Mouse (Mus musculus) intestine, embryonic 15.5 days (tissue): ENCODE measurements around the gene Stat3. TPM values are rescaled to one million over a fixed set of nuclear protein-coding genes. Genes with fewer than 3 reads are reported as not detected.

ENCODE experiments used
- ATAC-seq: fragments of 200-750 bp; cut with Nextera tagmentation; 2 replicates; pipeline ENCODE4 v1.8.0; 2017; ENCODE audit warnings: moderate TSS enrichment, moderate library complexity
- H3K27ac ChIP-seq: fragments of 300-500 bp; sonication (generic); 2 replicates; pipeline ENCODE4 v1.5.1; 2015; ENCODE audit warnings: mild to moderate bottlenecking, inconsistent platforms
- H3K27me3 ChIP-seq: fragments of 300-500 bp; sonication (generic); replicated peaks from 2 replicates; pipeline ENCODE4 v1.6.1; 2015; ENCODE audit warnings: inconsistent platforms
- H3K36me3 ChIP-seq: fragments of 300-500 bp; sonication (generic); 2 replicates; pipeline ENCODE4 v1.6.1; 2015; ENCODE audit warnings: inconsistent platforms
- H3K4me1 ChIP-seq: fragments of 300-500 bp; sonication (generic); replicated peaks from 2 replicates; pipeline ENCODE4 v1.6.1; 2015; ENCODE audit warnings: inconsistent platforms
- H3K4me2 ChIP-seq: fragments of 300-500 bp; sonication (generic); replicated peaks from 2 replicates; pipeline ENCODE4 v1.6.1; 2015; ENCODE audit warnings: mild to moderate bottlenecking, inconsistent platforms
- H3K4me3 ChIP-seq: fragments of 300-500 bp; sonication (generic); replicated peaks from 2 replicates; pipeline ENCODE4 v1.5.1; 2015; ENCODE audit warnings: inconsistent platforms
- H3K9ac ChIP-seq: fragments of 300-500 bp; sonication (generic); 2 replicates; pipeline ENCODE4 v1.6.1; 2015; ENCODE audit warnings: inconsistent platforms
- H3K9me3 ChIP-seq: fragments of 300-500 bp; sonication (generic); 2 replicates; pipeline ENCODE4 v1.6.1; 2016; ENCODE audit warnings: inconsistent platforms
- WGBS: fragments of 180-500 bp; shearing (Covaris S2); methylation state at CpG from one replicate; pipeline ENCODE4 v1.1.7; 2015; 5-methylcytosine and 5-hydroxymethylcytosine counted together
- polyA plus RNA-seq: library from polyadenylated mRNA; unstranded; fragments of >200 nt; fragmentation: Nextera tagmentation; extraction: Ambion mirVana; gene quantifications from 2 replicates; pipeline ENCODE4 v1.2.1, GENCODE M21; 2015

Gene Stat3
- polyA plus RNA-seq, 1 experiment from 2014 or later, result 45.8 TPM

DNA sequence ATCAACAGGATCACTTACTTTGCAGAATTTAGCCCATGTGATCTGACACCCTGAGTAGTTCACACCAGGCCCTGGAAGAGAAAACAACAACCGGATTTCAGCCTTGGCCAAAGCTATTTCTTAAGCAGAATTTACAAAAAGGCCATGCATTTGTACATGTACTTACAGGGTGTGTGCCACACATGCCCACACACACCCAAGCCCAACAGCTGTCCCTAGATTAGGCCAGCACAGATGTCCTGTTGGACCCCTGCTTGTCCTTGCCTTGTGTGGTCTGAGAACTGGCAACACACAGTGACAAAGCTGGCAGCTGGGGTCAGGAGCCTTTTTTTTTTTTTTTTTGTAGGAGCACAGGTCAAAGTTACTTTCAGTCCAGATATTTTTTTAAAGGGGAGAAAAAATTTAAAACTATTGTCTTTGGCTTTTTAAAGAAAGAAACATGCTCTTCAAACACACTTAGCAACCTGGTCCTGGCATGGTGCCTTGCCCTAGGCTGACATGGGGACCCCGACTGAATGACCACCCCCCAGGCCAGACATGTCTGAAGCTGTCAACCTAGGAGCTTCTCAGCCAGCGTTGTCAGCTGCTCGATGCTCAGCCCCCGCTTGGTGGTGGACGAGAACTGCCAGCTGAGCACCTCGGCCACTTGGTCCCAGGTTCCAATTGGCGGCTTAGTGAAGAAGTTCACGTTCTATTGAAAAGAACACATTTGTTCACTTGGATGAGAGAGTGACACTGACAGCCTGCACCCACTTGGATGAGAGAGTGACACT is 45.0 kb downstream of the Stat3 start:
- H3K4me3 ChIP-seq, result no peak overlapping the region
- WGBS, result 74% methylated on average over 9 of the region's 9 CpGs
- H3K9ac ChIP-seq, result no peak overlapping the region
- no peak for ATAC-seq
- peaks cover 2% of the 10 kb centered on the region; the same call in 1 of the 2 replicates for H3K4me1 ChIP-seq
- H3K4me2 ChIP-seq, result no peak overlapping the region
- peaks cover 6% of the 10 kb centered on the region; the same call in 1 of the 2 replicates for H3K36me3 ChIP-seq
- no peaks in the 10 kb centered on the region for H3K27me3 ChIP-seq
- H3K27ac ChIP-seq, result no peak overlapping the region
- no peaks in the 10 kb centered on the region for H3K9me3 ChIP-seq

DNA sequence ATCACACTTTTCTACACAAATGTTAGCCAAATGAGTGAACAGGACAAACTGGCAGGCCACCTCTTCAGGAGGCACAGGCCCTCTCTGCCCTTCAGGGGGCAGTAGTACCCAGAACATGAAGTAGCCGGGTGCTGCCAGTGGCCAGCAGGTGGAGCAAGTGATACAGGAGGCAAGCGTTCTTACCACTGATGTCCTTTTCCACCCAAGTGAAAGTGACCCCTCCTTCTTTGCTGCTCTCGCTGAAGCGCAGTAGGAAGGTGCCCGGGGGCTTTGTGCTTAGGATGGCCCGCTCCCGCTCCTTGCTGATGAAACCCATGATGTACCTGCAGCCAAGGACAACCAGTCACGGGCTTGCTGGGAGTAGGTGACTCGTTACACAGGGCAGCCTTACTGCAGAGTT is 45.9 kb downstream of the Stat3 start:
- Histone ChIP-seq H3K4me1 (peaks cover 2% of the 10 kb centered on the region; the same call in 1 of the 2 replicates), H3K4me2 (0 out of 2 replicates have a peak overlapping the region, but pooled peaks have one; percentile 11)
- 19% methylated on average over 9 of the region's 9 CpGs for WGBS

DNA sequence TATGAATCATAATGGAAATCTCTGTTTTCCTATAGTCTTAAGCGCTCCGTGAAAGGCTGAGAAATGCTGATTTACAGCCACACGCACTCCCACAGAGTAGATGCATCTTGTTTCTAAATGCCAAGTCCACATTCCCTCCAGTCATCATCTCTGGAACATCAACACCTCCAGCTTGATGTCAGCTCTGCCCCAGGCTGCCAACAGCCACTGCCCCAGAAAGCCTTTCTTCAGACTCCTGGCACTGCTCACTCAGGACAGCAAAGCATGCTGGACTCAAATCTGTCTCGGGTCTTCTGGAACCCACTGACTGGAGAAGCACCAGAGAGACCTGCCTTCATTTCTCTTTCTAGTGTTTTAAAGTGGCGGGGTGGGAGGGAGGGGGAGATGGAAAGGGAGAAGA is 46.9 kb downstream of the Stat3 start:
- H3K27me3 ChIP-seq, result no peaks in the 10 kb centered on the region
- no peak overlapping the region for H3K4me2 ChIP-seq
- no peaks in the 10 kb centered on the region for H3K9me3 ChIP-seq
- H3K27ac ChIP-seq, result no peak overlapping the region
- no peak overlapping the region for H3K9ac ChIP-seq
- peaks cover 6% of the 10 kb centered on the region; the same call in 1 of the 2 replicates for H3K36me3 ChIP-seq
- peaks cover 2% of the 10 kb centered on the region; the same call in 1 of the 2 replicates for H3K4me1 ChIP-seq
- WGBS, result 85% methylated on average over 5 of the region's 5 CpGs
- no peak for ATAC-seq
- H3K4me3 ChIP-seq, result no peak overlapping the region

More for the DNA sequence above, 45.9 kb downstream of the Stat3 start:
- ATAC-seq, result peak; percentile 81
- Histone ChIP-seq H3K9me3 (no peaks in the 10 kb centered on the region), H3K36me3 (peaks cover 6% of the 10 kb centered on the region; the same call in 1 of the 2 replicates), H3K27me3 (no peaks in the 10 kb centered on the region), H3K27ac (no peak overlapping the region), H3K4me3 (no peak overlapping the region), H3K9ac (no peak overlapping the region)

DNA sequence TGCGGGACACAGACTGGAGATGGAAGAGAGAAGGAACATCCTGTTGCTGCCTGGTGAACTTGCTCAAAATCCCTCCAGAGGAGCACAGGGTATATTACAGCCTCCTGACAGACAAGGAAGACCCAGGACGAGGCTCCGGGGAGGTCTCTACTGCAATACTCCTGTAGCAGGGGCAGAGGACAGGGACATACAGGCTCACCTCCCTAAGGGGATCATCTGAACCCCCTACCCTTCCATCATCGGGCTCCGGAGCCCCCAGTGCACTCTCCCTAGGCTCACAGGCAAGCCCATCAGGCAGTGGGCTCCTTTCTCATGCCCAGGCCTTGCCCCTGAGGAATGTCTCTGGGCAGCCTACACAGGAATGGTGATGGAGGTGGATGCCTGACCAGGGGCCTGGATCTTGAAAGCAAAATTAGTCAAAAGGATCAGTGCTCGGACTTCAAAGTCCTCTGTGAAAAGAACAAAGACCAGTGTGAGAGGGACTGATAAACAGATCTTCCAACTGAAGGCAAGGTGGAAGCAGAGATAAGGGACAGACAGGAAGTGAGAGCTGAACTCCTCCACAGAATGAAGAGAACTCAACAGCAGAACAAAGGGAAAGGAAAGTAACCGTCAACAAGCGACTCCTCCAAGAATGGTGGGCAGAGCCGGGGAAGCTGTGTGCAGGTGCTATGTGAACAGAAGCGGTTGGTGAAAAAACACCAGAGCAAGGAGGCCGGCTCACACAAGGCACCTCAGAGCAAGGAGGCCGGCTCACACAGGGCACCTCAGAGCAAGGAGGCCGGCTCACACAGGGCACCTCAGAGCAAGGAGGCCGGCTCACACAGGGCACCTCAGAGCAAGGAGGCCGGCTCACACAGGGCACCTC is 47.9 kb downstream of the Stat3 start:
- no peak for ATAC-seq
- Histone ChIP-seq H3K4me2 (no peak overlapping the region), H3K9ac (no peak overlapping the region), H3K9me3 (no peaks in the 10 kb centered on the region), H3K4me1 (peaks cover 2% of the 10 kb centered on the region; the same call in 1 of the 2 replicates), H3K36me3 (peaks cover 6% of the 10 kb centered on the region; the same call in 1 of the 2 replicates), H3K27ac (no peak overlapping the region), H3K4me3 (no peak overlapping the region), H3K27me3 (no peaks in the 10 kb centered on the region)
- WGBS, result 59% methylated on average over 15 of the region's 15 CpGs

DNA sequence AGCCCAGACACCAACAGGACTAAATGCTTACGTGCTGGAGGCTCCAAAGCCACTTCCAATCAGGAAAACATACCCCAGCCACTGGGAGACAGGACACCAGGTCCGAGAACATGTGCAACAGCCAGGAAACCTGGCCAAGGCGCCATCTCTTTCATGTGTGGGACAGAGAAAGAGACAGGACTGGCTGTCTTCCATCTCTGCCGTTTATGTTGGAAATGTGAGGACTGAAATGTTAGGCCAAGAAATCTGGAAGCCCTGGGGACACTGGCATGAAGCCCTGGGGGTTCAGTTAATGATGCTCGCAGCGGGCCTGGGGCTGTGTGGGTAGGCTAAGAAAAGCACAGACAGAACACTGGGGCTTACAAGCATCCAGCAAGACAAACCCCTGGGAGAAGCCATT is 48.9 kb downstream of the Stat3 start:
- peaks cover 6% of the 10 kb centered on the region; the same call in 1 of the 2 replicates for H3K36me3 ChIP-seq
- H3K27me3 ChIP-seq, result no peaks in the 10 kb centered on the region
- no peak overlapping the region for H3K4me3 ChIP-seq
- H3K4me1 ChIP-seq, result peaks cover 2% of the 10 kb centered on the region
- no peaks in the 10 kb centered on the region for H3K9me3 ChIP-seq
- H3K9ac ChIP-seq, result no peak overlapping the region
- no peak overlapping the region for H3K27ac ChIP-seq
- ATAC-seq, result no peak
- 88% methylated on average over 6 of the region's 6 CpGs for WGBS
- H3K4me2 ChIP-seq, result no peak overlapping the region

DNA sequence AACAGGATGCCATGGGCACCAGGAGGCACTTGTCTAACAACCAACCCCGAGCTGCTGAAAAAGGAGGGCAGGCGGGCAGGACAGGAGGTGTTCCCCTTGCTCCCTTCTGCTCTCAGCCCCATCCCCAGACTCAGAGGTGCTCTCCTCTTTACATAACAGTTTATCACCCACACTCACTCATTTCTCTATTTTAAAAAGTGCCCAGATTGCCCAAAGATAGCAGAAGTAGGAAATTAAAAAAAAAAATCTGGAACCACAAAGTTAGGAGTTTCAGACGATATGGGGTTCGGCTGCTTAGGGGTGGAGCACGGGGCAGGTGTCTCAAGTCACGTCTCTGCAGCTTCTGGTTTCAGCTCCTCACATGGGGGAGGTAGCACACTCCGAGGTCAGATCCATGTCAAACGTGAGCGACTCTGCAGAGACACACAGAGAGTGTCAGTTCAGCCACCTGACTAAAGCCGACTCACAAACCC is 51.0 kb downstream of the Stat3 start:
- Histone ChIP-seq H3K4me1 (no peaks in the 10 kb centered on the region; the same call in 1 of the 2 replicates), H3K27ac (no peak overlapping the region), H3K36me3 (peaks cover 2% of the 10 kb centered on the region; the same call in 1 of the 2 replicates), H3K4me3 (no peak overlapping the region), H3K4me2 (no peak overlapping the region), H3K9me3 (no peaks in the 10 kb centered on the region), H3K27me3 (no peaks in the 10 kb centered on the region), H3K9ac (no peak overlapping the region)
- 56% methylated on average over 10 of the region's 10 CpGs for WGBS
- ATAC-seq, result no peak

DNA sequence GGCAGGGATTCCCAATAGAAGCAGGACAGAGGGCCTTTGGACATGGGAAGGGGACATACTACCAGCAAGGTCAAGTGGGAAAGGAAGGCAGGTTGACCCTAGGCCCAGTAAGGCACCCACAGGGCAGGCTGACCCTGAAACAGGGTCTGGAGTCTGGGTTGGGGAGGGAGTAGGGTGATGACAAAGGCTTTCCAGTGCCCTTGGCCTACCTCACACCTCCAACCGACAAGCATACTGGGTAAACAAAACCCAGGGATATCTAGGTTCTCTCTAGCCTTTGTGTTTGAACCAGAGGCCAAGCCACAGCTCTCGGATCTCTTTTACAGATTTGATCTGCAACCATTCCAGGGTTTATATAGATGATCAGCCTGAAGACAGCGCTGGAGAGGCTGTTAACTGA is 51.6 kb downstream of the Stat3 start:
- ATAC-seq, result no peak
- Histone ChIP-seq H3K4me3 (no peak overlapping the region), H3K4me1 (no peaks in the 10 kb centered on the region; the same call in 1 of the 2 replicates), H3K27me3 (no peaks in the 10 kb centered on the region), H3K9ac (no peak overlapping the region), H3K9me3 (no peaks in the 10 kb centered on the region), H3K36me3 (peaks cover 2% of the 10 kb centered on the region; the same call in 1 of the 2 replicates), H3K4me2 (no peak overlapping the region), H3K27ac (no peak overlapping the region)
- WGBS, result 73% methylated on average over 3 of the region's 3 CpGs

DNA sequence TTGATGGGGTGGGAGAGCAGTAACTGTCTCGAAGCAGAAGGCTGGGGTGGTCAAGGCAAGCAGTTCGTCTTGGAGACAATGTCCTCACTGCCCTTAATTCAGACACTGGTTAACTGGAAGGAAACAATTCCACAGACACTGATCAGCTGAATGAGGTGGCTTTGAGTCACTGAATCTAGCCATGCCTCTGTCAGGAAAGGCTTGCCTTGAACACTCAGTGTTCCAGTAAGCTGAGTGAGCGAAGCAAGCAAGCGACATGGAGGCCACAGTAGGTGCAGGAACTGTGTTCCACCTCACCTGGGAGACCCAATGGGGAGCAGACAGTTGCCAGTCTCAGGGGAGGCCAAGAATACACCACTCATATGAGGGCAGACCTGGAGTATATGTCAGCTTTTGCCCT is 52.1 kb downstream of the Stat3 start:
- no peak for ATAC-seq
- Histone ChIP-seq H3K27ac (peak overlapping the region; percentile 42; the same call in 1 of the 2 replicates), H3K9ac (no peak overlapping the region), H3K27me3 (no peaks in the 10 kb centered on the region), H3K36me3 (no peaks in the 10 kb centered on the region), H3K4me2 (no peak overlapping the region), H3K9me3 (no peaks in the 10 kb centered on the region), H3K4me3 (no peak overlapping the region), H3K4me1 (no peaks in the 10 kb centered on the region; the same call in 1 of the 2 replicates)
- 67% methylated on average over 4 of the region's 4 CpGs for WGBS

DNA sequence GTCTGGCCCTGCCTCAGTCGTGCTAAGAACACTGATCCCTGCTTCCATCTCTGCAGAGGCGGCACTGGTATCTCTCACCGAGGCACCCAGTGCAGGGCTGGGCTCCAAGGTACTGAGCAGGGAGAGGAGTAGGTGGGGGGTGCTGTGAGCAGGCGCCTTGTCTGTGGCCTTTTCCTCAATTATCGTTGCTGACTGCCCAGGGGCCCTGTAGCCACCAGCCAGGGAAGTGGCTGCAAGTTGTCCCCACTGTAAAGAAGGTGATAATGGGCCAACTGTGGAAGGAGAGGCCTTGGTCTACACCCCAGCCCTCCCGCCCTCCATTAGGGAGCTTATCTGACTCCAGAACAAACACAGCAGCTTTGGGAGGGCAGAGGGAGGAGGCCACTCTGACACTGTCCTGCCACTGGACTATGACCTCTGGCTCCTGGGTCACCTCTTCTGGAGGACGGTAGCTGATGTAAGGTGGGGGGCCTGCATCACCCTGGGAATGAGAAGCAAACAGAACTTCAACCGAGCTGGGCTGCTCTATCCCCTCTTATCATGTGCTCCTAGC is 53.1 kb downstream of the Stat3 start:
- Histone ChIP-seq H3K27ac (peak overlapping the region; percentile 57), H3K9ac (no peak overlapping the region), H3K36me3 (no peaks in the 10 kb centered on the region), H3K27me3 (no peaks in the 10 kb centered on the region), H3K4me2 (0 out of 2 replicates have a peak overlapping the region, but pooled peaks have one; percentile 14), H3K4me1 (no peaks in the 10 kb centered on the region; the same call in 1 of the 2 replicates), H3K4me3 (no peak overlapping the region), H3K9me3 (no peaks in the 10 kb centered on the region)
- WGBS, result 26% methylated on average over 8 of the region's 8 CpGs
- peak; percentile 83 for ATAC-seq

DNA sequence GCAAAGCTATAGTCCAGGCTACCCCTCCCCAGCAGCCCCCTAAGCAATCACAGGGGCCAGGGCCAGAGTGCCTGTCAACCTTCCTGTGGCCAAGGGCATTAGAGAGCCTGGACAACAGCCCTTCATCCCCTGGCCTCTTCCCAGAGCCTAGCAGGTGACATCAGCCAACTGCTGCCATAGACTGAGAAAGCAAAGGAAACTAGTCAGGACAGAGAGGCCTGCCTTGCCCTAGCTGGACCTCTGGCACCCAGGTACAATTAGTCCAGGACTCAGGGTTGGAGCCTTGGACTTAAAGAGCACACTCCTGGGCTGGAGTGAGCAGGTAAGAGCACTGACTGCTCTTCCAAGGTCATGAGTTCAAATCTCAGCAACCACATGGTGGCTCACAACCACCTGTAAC is 53.9 kb downstream of the Stat3 start:
- no peaks in the 10 kb centered on the region for H3K9me3 ChIP-seq
- H3K27me3 ChIP-seq, result no peaks in the 10 kb centered on the region
- no peak overlapping the region for H3K9ac ChIP-seq
- H3K4me2 ChIP-seq, result no peak overlapping the region
- 0 out of 2 replicates have a peak, but pooled peaks have one; percentile 9 for ATAC-seq
- H3K4me1 ChIP-seq, result no peaks in the 10 kb centered on the region; the same call in 1 of the 2 replicates
- peak overlapping the region; percentile 57; the same call in 1 of the 2 replicates for H3K27ac ChIP-seq
- H3K36me3 ChIP-seq, result no peaks in the 10 kb centered on the region
- no peak overlapping the region for H3K4me3 ChIP-seq

DNA sequence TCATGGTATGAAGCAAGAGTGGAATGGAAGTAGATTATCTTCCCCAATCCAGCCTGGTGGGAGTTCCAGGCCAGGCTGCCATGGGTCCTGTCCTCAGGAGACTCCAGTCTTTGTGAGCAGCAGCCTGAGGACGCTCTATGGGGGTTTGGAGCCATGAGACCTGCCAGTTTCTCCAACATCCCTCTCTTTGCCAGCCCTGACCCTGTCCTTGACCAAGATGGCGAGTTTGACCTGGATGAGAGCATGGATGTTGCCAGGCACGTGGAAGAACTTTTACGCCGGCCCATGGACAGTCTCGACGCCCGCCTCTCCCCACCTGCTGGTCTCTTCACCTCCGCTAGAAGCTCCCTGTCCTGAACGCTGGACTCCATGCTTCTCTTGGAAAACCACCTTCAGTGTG is 55.7 kb downstream of the Stat3 start:
- no peaks in the 10 kb centered on the region for H3K27me3 ChIP-seq
- H3K4me3 ChIP-seq, result no peak overlapping the region
- no peaks in the 10 kb centered on the region for H3K9me3 ChIP-seq
- 94% methylated on average over 10 of the region's 10 CpGs for WGBS
- no peaks in the 10 kb centered on the region; the same call in 1 of the 2 replicates for H3K4me1 ChIP-seq
- no peak overlapping the region for H3K4me2 ChIP-seq
- H3K27ac ChIP-seq, result no peak overlapping the region
- no peaks in the 10 kb centered on the region for H3K36me3 ChIP-seq
- ATAC-seq, result no peak
- H3K9ac ChIP-seq, result no peak overlapping the region
